Mouse (Mus musculus): ENCODE results near the gene Ube2d3.
"Not testable (repeated sequence)": the region's sequence is repeated elsewhere in the genome, so short reads cannot be mapped to it uniquely, and the experiment has no call there.

Gene Ube2d3

GRCm38 (mm10) chr3:135438531-135438912 lies 573 bp downstream of the Ube2d3 start:
- peak; percentile 96 for DNase-seq (ENCODE audit: extremely low spot score)

- DNase-seq (ENCODE audit: extremely low spot score) = peak; percentile 85
Observed at GRCm38 (mm10) chr3:135438913-135439531, 1.1 kb downstream of the Ube2d3 start.

DNA sequence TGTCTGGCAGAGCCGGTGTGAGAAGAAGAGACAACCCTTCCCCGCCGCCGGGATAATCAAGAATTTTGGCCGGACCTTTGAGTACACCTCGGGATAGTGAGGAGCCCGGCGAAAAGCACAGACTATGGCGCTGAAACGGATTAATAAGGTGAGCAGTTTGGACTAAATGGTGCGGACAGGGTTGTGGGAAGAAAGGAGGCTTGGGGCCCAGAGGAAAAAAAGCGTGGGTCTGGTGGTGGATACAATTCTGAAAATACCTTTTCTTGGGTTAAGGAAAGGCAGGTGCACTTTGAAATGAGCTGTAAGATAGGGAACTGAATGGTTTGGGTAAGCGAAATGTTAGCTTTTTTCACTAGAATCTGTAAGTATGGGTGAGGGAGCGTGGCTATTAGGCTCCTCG lies 1.7 kb downstream of the Ube2d3 start:
- DNase-seq (ENCODE audit: extremely low spot score) = no peak

- peak; percentile 17 for DNase-seq (ENCODE audit: extremely low spot score)
Observed at GRCm38 (mm10) chr3:135440221-135440620, 2.3 kb downstream of the Ube2d3 start.

DNA sequence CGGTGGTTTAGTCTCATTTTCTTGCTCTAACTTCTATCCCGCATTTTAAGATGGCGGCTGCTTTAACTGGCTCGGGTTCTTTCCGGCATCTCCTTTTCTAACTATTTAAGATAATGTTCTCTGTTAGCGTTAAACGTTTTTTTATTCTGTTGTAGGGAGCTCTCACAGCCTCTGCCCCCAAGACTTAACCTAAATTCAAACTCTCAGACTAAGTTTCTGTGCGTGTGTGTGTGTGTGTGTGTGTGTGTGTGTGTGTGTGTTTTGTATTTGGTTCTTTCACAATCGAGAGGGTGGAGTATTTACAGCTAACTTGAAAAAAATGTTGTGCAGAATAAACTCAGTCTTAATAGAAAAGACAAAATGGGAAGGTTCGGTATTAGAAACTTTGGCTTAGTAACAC lies 2.7 kb downstream of the Ube2d3 start:
- DNase-seq (ENCODE audit: extremely low spot score) = no peak

DNA sequence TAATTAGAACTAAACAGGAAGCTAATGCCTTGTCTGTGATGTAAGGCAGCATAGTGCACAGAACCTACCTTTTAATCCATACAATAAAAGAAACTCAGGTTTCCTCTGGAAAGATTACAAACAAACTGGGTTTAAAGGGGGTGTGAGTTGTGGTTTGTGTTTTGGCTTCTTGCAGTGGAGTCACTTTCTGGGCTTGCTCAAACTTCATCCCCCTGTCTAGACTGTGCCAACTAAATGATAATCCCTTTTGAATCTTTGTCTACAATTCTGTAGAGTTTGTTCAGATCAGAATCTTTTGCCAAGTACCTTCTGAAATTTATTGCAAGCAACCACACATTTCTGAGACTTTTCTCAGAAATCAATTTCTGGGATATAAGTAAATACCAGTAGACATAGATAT lies 7.0 kb downstream of the Ube2d3 start:
- DNase-seq (ENCODE audit: extremely low spot score) = no peak

- DNase-seq (ENCODE audit: extremely low spot score) = no peak
Observed at GRCm38 (mm10) chr3:135458981-135459380, 21.0 kb downstream of the Ube2d3 start.

DNA sequence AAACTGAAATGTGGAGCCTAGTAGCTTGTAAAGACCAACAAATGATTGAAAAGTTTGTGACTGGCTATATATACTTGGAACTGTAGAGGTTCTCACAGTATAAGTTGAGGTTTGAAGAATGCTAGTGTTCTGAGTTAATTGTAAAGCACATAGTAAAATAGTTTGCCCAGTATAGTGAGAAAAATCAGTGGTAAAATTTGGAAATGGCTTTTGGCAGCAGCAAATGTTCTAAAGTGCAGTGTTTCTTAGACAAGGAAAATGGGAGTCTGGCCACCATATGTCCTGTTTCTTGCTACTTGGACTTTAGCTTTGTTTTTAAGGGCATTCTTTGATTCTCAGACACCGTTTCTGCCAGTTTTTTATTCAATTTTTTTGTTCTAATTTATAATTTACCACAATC lies 30.5 kb downstream of the Ube2d3 start:
- DNase-seq (ENCODE audit: extremely low spot score) = no peak

- DNase-seq (ENCODE audit: extremely low spot score) = no peak
Observed at GRCm38 (mm10) chr3:135469146-135469545, 31.2 kb downstream of the Ube2d3 start.

DNA sequence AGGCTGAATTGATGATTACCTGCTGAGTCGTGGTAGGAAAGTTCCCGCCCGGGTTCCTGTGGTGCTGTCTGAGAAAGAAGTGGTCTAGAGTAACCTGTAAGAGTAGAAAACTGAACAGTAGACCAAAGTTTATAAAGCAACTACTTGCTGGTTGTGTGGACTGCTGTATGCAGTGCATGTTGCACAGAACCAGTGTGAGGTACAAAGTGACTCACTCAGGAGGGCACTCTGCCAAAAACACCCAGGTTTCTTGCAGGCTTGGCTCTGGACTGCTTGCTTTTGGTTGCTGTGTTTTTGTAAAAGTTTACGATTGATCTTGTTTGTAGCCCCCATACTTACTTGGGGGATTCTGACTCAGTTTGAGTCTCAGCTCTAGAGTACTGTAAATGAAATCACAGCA lies 32.0 kb downstream of the Ube2d3 start:
- no peak for DNase-seq (ENCODE audit: extremely low spot score)

DNA sequence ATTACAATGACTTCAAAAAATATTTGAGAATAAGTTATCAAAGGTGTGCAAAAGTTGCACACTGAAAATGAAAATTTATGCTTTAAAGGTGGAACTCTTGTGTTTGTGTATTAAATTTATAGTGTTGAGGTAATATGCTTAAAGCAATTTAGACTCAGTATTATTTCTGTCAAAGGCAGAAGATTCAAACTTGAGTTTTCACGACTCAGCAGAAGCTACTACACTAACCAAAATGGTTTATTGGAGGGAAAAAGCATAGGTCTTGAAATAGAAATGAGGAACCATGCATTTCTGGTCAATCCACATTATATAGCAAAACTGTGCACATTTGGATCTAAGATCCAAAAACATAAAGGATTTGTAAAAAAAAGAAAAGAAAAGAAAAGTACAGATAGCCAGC lies 32.9 kb downstream of the Ube2d3 start:
- DNase-seq (ENCODE audit: extremely low spot score) = no peak

DNA sequence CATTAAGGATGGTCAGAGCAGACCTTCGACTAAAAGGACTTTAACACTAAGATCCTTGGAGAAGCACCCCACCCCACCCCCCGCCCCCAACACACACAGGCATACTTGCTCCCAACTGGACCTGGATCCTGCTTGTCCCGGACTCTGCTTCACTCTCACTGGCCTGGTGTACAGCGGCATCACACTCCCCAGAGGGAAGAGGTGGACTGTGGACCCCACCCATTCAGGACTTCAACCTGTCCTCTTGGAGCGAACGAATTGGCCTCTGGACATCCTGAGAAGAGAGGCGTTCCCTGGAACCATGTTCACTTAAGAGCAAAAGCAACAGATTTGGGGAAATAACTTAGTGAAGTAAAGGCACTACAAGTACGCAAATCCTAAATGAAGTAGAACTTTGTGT lies 37.1 kb downstream of the Ube2d3 start:
- no peak for DNase-seq (ENCODE audit: extremely low spot score)

DNA sequence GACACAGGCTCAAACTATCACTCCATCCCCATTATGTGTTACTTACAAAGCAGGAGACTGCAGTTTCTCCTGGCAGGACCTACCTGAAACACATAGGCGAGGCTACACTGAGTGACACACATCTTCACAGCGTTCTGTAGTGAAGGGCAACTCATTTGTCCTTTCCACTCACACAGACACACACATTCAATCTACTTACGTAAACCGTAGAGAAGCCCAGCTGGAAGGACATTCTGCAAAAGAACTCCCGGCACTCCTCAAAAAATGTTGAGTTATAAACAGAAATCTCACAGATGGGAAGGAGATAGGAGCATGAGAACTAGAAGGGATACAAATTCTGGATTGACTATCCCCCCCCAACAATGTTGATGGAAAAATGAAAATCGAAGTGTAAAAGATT lies 38.3 kb downstream of the Ube2d3 start:
- DNase-seq (ENCODE audit: extremely low spot score) = no peak

DNA sequence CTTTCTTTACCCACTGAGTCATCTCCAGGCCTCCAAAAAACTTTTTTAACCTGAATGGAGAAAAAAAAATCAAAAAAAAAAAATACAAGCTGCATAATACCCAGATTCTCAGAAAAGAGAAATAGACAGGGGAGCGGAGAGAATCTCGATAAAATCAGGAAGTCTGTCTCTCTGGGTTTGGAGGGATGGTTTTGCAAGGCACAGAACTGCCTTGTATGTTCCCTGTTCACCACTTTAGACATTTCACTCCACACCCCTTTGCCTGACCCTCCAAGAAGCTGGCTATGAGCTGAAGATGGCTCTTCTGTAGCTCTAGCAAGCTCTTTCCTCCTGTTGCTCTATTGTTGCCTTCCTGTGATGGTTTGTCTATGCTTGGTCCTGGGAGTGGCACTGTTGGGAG lies 39.0 kb downstream of the Ube2d3 start:
- DNase-seq (ENCODE audit: extremely low spot score) = no peak

- not testable (repeated sequence) for DNase-seq (ENCODE audit: extremely low spot score)
Observed at GRCm38 (mm10) chr3:135479090-135479489, 41.1 kb downstream of the Ube2d3 start.

DNA sequence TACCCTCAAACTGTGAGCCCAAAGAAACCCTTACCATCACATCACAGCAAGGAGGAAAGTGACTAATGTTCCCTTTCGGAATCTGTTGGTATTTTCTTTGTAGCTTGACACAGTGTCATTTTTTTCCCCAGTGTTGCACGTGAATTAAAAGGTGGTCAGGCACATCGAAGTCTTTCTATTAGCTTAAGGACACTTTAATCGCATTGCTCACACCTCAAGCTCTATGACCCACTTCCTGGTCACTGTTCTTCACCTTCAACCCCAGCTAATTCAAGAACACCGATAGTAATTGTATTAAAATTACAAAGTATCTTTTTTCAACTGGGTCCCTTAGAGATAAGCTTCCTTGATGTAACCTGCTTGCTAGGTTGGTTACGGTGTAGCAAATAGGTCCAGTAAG lies 42.8 kb downstream of the Ube2d3 start:
- DNase-seq (ENCODE audit: extremely low spot score) = no peak

- no peak for DNase-seq (ENCODE audit: extremely low spot score)
Observed at GRCm38 (mm10) chr3:135481608-135482007, 43.7 kb downstream of the Ube2d3 start.

- not testable (repeated sequence) for DNase-seq (ENCODE audit: extremely low spot score)
Observed at GRCm38 (mm10) chr3:135484650-135485049, 46.7 kb downstream of the Ube2d3 start.

- DNase-seq (ENCODE audit: extremely low spot score) = peak; percentile 76
Observed at GRCm38 (mm10) chr3:135485128-135485899, 47.4 kb downstream of the Ube2d3 start, which contains the start of gene Manba. Gene Manba (plus strand): TSS chr3:135485611.

DNA sequence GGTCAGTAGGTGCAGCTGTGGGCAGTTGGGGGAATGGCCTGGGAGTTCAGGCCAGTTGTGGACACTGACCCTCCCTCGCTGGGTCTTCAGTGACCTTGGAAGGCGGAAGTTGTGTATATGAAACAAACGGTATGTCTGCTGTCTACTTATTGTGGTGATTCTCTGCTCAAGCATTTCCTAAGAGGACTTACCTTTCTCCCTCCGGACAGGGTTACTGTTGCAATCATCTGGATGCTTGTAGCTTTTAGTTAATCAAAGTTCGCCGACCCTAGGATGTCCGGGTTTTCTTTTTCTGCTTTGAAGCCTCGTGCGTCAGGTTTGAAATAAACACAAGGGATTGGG lies 47.9 kb downstream of the Ube2d3 start:
- DNase-seq (ENCODE audit: extremely low spot score) = no peak

- no peak for DNase-seq (ENCODE audit: extremely low spot score)
Observed at GRCm38 (mm10) chr3:135486351-135486750, 48.4 kb downstream of the Ube2d3 start.

DNA sequence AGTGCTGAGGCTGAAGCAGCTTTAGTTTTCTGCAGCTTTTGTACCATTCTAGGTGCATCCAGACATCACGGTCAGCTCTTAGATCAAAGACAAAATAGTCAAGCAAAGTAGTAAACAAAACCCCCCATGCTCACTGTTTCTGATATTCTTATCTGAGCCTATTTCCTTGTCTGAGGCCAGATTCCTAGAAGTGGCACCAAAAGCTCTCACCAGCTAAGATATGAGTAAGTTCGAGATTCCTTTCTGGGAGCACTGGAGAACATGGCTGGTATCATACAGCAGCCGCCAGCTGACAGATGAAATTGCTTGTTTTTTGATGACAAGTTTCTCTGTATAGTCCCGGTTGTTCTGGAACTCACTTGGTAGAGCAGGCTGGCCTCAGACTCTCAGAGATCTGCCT lies 49.9 kb downstream of the Ube2d3 start:
- no peak for DNase-seq (ENCODE audit: extremely low spot score)

- no peak for DNase-seq (ENCODE audit: extremely low spot score)
Observed at GRCm38 (mm10) chr3:135489865-135490520, 52.0 kb downstream of the Ube2d3 start.
